Comparison of ENCODE assay signal across 18 mouse cellular contexts in genomic region chrX:58022400-58022799, GRCm38 (mm10). TPM values are rescaled to one million over a fixed set of nuclear protein-coding genes. Genes with fewer than 3 reads are reported as not detected.
DNase-seq lines count a peak whose midpoint lies in the region; ATAC-seq and TF ChIP-seq lines count a peak whose summit lies in the region.
"Had no signal": no experiment of that assay in that cellular context is flagged by ENCODE, and none has a peak within 500 bp of the region (broad histone marks: within the 10 kb centered on the region; RNA-seq: fewer than 3 reads in every experiment).

Gene Zic3, plus strand, starts transcription at chrX:58022700.

- no peak within 1 kb of the TSS for H3K4me3 ChIP-seq in ES-E14 (ENCODE audit: insufficient read depth in 1 of 2, low read depth in 1 of 2, low read length in 2 of 2, poor library complexity in 1 of 2, severe bottlenecking in 1 of 2)
- H3K4me3 ChIP-seq in forebrain, embryonic 14.5 days (ENCODE audit: low read depth, low read length), result no peak within 1 kb of the TSS
- no peak within 1 kb of the TSS for H3K4me3 ChIP-seq in hindbrain, embryonic 15.5 days
- no peak within 1 kb of the TSS for H3K4me3 ChIP-seq in midbrain, embryonic 14.5 days (replicated peaks; ENCODE audit: low read depth, low read length)
- H3K4me3 ChIP-seq: limb, embryonic 13.5 days had no signal

- peaks cover 7 to 10% of the 10 kb centered on the region in 2 experiments; a peak in 3 of 4 replicates for H3K4me1 ChIP-seq in ES-E14 (ENCODE audit: control insufficient read depth in 2 of 2, insufficient read depth in 2 of 2, low read length in 2 of 2, poor library complexity in 1 of 2)
- H3K4me1 ChIP-seq in forebrain, embryonic 14.5 days (ENCODE audit: control insufficient read depth, insufficient read depth, low read length), result no peaks in the 10 kb centered on the region
- H3K4me1 ChIP-seq in hindbrain, embryonic 15.5 days (replicated peaks), result no peaks in the 10 kb centered on the region
- H3K4me1 ChIP-seq in midbrain, embryonic 14.5 days (ENCODE audit: control insufficient read depth, insufficient read depth, low read length), result no peaks in the 10 kb centered on the region
- H3K4me1 ChIP-seq: limb, embryonic 13.5 days had no signal

- H3K27me3 ChIP-seq in forebrain, embryonic 14.5 days (replicated peaks; ENCODE audit: control insufficient read depth, insufficient read depth, low read length), result 0 out of 2 replicates have a peak, but pooled peaks cover 12% of the 10 kb centered on the region
- 0 out of 2 replicates have a peak, but pooled peaks cover 29% of the 10 kb centered on the region for H3K27me3 ChIP-seq in hindbrain, embryonic 15.5 days
- peaks cover 10% of the 10 kb centered on the region; the same call in 1 of the 2 replicates for H3K27me3 ChIP-seq in midbrain, embryonic 14.5 days (ENCODE audit: control insufficient read depth, insufficient read depth, low read length)

- H3K4me2 ChIP-seq in forebrain, embryonic 14.5 days (ENCODE audit: low read length), result no peak within 1 kb of the TSS
- H3K4me2 ChIP-seq in hindbrain, embryonic 15.5 days, result no peak within 1 kb of the TSS
- H3K4me2 ChIP-seq in midbrain, embryonic 14.5 days (ENCODE audit: low read length), result no peak within 1 kb of the TSS
- H3K4me2 ChIP-seq: limb, embryonic 13.5 days had no signal

- WGBS in forebrain, embryonic 14.5 days, result 79% methylated on average over 2 of the region's 2 CpGs
- 83% methylated on average over 2 of the region's 2 CpGs for WGBS in hindbrain, embryonic 15.5 days
- 87% methylated on average over 2 of the region's 2 CpGs for WGBS in midbrain, embryonic 14.5 days

- H3K9ac ChIP-seq in ES-E14 (ENCODE audit: insufficient read depth, low read depth, low read length, poor library complexity, severe bottlenecking), result no peak within 1 kb of the TSS
- no peak within 1 kb of the TSS for H3K9ac ChIP-seq in forebrain, embryonic 14.5 days (ENCODE audit: low read length)
- H3K9ac ChIP-seq in hindbrain, embryonic 15.5 days, result no peak within 1 kb of the TSS
- H3K9ac ChIP-seq in midbrain, embryonic 14.5 days (replicated peaks; ENCODE audit: low read length), result no peak within 1 kb of the TSS
- H3K9ac ChIP-seq: limb, embryonic 13.5 days; liver, postnatal 0 days had no signal

- no peaks in the 10 kb centered on the region for H3K36me3 ChIP-seq in ES-E14 (ENCODE audit: control insufficient read depth, insufficient read depth, low read length, poor library complexity, severe bottlenecking)
- H3K36me3 ChIP-seq in forebrain, embryonic 14.5 days (ENCODE audit: control insufficient read depth, insufficient read depth, low read length), result no peaks in the 10 kb centered on the region
- no peaks in the 10 kb centered on the region for H3K36me3 ChIP-seq in hindbrain, embryonic 15.5 days
- no peaks in the 10 kb centered on the region for H3K36me3 ChIP-seq in midbrain, embryonic 14.5 days (ENCODE audit: control insufficient read depth, insufficient read depth, low read length)
- H3K36me3 ChIP-seq: limb, embryonic 13.5 days had no signal

- DNase-seq in ES-E14 (ENCODE audit: low read depth, low spot score) (no peak), liver (no peak)
- no peak for DNase-seq in forebrain, embryonic 14.5 days (ENCODE audit: low spot score)
- no peak for DNase-seq in midbrain, embryonic 14.5 days
- no peak for DNase-seq in adrenal gland, postnatal 25 days
- DNase-seq in kidney, postnatal 25 days, result no peak
- DNase-seq: B cell, adult 2 months; cerebellum, adult 8-10 months; kidney, adult 9 months; liver, postnatal 0 days; lung, postnatal 4 days; right cerebral cortex, postnatal 25 days had no signal

- no peak for ATAC-seq in forebrain, embryonic 14.5 days
- ATAC-seq in hindbrain, embryonic 15.5 days (ENCODE audit: low FRiP score, low read depth), result no peak
- no peak for ATAC-seq in midbrain, embryonic 14.5 days (ENCODE audit: low FRiP score, low TSS enrichment)
- no peak for ATAC-seq in frontal cortex, adult (ENCODE audit: low TSS enrichment)
- ATAC-seq: liver, postnatal 0 days had no signal

- no peaks in the 10 kb centered on the region for H3K9me3 ChIP-seq in ES-E14 (ENCODE audit: control insufficient read depth, insufficient read depth, low read depth, low read length)
- H3K9me3 ChIP-seq in forebrain, embryonic 14.5 days (replicated peaks; ENCODE audit: control insufficient read depth, low read length), result no peaks in the 10 kb centered on the region
- H3K9me3 ChIP-seq in hindbrain, embryonic 15.5 days, result no peaks in the 10 kb centered on the region
- H3K9me3 ChIP-seq in midbrain, embryonic 14.5 days (ENCODE audit: control insufficient read depth, low read length), result no peaks in the 10 kb centered on the region
- H3K9me3 ChIP-seq: limb, embryonic 13.5 days had no signal

- in situ Hi-C loops in ES-E14 (cut with MboI; ENCODE audit: low sequenced_read_pairs in 2 of 2, unreplicated experiment in 2 of 2), result loop anchor here in 1 of 2 experiments (25.0 kb wide), 2 partner anchors 115 to 465 kb away; no protein-coding TSS in a partner anchor

- no peak within 1 kb of the TSS for H3K27ac ChIP-seq in ES-E14 (ENCODE audit: insufficient read depth, low read depth, low read length, poor library complexity, severe bottlenecking)
- no peak within 1 kb of the TSS for H3K27ac ChIP-seq in forebrain, embryonic 14.5 days (ENCODE audit: low read depth, low read length)
- H3K27ac ChIP-seq in hindbrain, embryonic 15.5 days (replicated peaks), result no peak within 1 kb of the TSS
- no peak within 1 kb of the TSS for H3K27ac ChIP-seq in midbrain, embryonic 14.5 days (replicated peaks; ENCODE audit: low read depth, low read length)
- H3K27ac ChIP-seq: limb, embryonic 13.5 days had no signal

TF ChIP-seq in ES-E14, 5 proteins besides CTCF, POLR2A, EP300 and RAD21:
- no peak for TF ChIP-seq CHD2 (IDR thresholded peaks at IDR 0.05; ENCODE audit: low read depth, low read length)
- TF ChIP-seq HCFC1 (IDR thresholded peaks at IDR 0.05; ENCODE audit: borderline replicate concordance, insufficient read depth, low read length), result no peak
- TF ChIP-seq ZC3H11A (IDR thresholded peaks at IDR 0.05; ENCODE audit: borderline replicate concordance, low read depth, low read length), result no peak
- no peak for TF ChIP-seq MAFK (IDR thresholded peaks at IDR 0.05; ENCODE audit: insufficient read depth, low read depth, low read length)
- no peak for TF ChIP-seq ZNF384 (IDR thresholded peaks at IDR 0.05; ENCODE audit: low read depth, low read length)

RNA-seq across cellular contexts. Expression of gene Zic3, which starts in this region (rescaled TPM):
- 40.4 and 41.0 TPM in 2 replicates for total RNA-seq in ES-E14 (2012; rRNA removed)
- polyA plus RNA-seq in forebrain, embryonic 14.5 days (2014; fragmentation: Nextera tagmentation; extraction: Ambion mirVana), result 19.4 and 19.8 TPM in 2 replicates
- 15.5 and 20.7 TPM in 2 replicates for polyA plus RNA-seq in hindbrain, embryonic 15.5 days (2015; fragmentation: Nextera tagmentation; extraction: Ambion mirVana)
- 19.9 and 26.9 TPM in 2 replicates for polyA plus RNA-seq in midbrain, embryonic 14.5 days (2014; fragmentation: Nextera tagmentation; extraction: Ambion mirVana)
- total RNA-seq in adrenal gland, postnatal 25 days (2021), result not detected in 2 replicates
- total RNA-seq: granulocyte monocyte progenitor cell, adult 5-6 weeks; hematopoietic stem cell, adult 5-6 weeks had no signal
- polyA plus RNA-seq: heart, embryonic 14.5 days; liver, postnatal 0 days had no signal

Comparison
In these comparisons a context has a peak if more than half of its experiments do, and no peak if none do; other contexts are left out.
1. RNA of gene Zic3 (total RNA-seq): 40.4 to 41.0 TPM in ES-E14; not detected in adrenal gland, postnatal 25 days; every median in the first group is over 10 times any median in the second.